Mouse (Mus musculus) common myeloid progenitor, adult 5-6 weeks (primary cell): ENCODE data around the gene Olfr1414. TPM values are rescaled to one million over a fixed set of nuclear protein-coding genes. Genes with fewer than 3 reads are reported as not detected.
A peak's percentile ranks its signal among the peaks of the same experiment; 100 is the strongest.
"Not testable (repeated sequence)": the region's sequence is repeated elsewhere in the genome, so short reads cannot be mapped to it uniquely, and the experiment has no call there.

Experiments used
- ATAC-seq: replicated peaks from 2 replicates; pipeline ENCODE4 v1.8.0; 2016; ENCODE audit warnings: low read depth, mild to moderate bottlenecking, moderate TSS enrichment, inconsistent platforms; ENCODE audit not compliant: poor library complexity, severe bottlenecking
- total RNA-seq: library from RNA; stranded (forward); fragments of 200-1000, 187-1606 nt; gene quantifications from 2 replicates; pipeline ENCODE4 v1.2.3, GENCODE M21; 2017

Olfr1414 gene
- not detected in 2 replicates for total RNA-seq

DNA sequence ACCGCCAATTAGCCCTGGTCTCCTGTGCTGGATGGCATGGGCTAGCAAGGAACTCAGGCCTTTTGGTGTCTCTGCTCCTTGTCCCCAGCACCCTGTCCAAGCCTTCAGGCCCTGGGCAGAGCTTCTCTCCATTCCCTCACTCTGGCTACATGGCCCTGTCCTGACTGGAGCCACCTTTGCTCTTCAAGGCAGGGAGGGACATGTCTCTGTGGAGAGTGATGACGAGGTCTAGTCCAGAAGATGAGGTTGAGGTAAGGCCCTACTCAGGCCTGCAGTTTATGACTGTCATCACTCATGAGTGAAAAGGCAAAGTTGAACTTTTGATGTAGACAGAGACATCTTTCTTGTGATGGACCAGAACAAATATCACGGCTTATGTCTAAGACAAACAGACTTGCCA lies at the start of gene Olfr1414:
Gene Olfr1414 (minus strand): TSS at position 101 of the 400 bp plus-strand sequence.
- ATAC-seq: no peak

DNA sequence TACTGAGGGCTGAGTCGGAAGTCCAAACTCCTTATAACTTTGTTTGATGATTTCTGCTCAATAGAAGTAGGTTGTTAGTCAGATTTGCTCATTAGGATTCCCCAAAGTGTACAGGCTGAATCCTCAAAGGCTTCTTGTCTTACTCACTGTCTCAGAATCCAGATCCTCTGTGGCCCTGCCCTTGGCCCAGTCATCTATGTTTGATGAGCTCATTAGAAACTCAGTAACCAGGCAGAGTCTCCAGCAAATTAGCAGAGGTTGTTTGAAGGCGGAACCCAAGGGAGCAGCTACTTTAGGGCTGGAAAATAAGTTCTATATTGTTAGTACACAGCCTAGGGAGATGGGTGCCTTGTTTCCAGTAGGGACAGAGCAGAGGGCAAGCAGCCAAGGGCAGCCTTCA lies 27.5 kb upstream of the Olfr1414 start:
- ATAC-seq: no peak

GRCm38 (mm10) chr1:92539071-92539470 lies 20.6 kb upstream of the Olfr1414 start:
- ATAC-seq: no peak

DNA sequence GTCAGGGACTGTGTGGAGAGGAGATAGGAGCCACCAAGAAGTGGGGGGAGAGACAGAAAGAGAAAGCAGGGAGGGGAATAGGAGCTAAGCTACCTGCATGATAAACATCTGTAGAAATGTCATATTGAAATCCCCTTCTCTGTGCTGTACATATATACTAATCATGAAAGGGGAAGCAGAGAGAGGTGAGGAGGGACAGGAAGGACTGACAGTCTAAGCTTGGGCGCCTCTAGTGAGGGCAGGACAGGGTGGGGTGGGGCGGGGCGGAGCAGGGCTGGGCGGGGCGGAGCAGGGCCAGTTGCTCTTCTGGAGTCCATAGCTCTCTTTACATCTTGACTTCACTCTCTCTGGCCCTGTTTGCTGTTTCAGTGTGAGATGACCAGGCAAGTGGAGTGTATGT lies 18.5 kb upstream of the Olfr1414 start:
- ATAC-seq: peak; percentile 74

- no peak for ATAC-seq
These were observed 5.3 kb upstream of the Olfr1414 start for GRCm38 (mm10) chr1:92523764-92524163.

DNA sequence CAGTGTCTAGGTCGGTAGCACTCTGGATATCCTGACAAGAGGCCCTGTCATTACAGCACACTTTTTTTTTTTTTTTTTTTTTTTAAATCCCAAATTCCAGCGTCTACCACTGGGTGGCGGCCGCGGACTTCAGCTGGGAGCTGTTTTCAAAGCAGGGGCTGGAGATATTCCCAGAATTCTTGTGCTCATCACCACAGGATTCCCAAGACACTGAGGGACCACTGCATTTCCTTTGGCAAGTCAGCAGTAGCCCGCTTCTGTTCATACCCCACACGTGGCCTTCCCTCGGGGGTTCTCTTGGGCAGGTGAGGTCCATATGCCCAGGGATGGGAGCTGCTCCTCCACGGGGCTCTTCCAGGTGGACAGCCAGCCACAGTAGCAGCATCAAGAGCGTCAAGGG lies 2.9 kb upstream of the Olfr1414 start:
- peak; percentile 42; the same call in 1 of the 2 replicates for ATAC-seq

DNA sequence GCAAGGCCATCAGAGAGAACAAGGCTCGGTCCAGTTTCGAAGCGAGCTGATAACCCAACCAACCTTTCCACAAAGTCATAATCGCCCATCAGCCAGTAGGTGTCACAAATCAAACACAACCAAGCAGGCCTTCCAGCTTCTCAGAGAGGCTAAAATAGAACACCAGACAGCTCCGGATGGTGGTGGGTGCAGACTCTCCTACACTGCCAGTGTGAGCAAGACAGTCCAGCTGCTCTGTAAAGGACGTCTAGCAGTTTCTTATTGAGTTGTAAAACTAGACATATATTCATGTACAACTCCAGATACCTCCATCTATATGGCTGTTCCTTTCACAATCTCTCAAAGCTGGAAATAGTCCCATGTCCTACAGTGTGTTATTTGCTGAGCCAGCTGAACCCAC lies 585 bp upstream of the Olfr1414 start:
- no peak for ATAC-seq

GRCm38 (mm10) chr1:92515390-92515789 lies 3.1 kb downstream of the Olfr1414 start:
- no peak for ATAC-seq

DNA sequence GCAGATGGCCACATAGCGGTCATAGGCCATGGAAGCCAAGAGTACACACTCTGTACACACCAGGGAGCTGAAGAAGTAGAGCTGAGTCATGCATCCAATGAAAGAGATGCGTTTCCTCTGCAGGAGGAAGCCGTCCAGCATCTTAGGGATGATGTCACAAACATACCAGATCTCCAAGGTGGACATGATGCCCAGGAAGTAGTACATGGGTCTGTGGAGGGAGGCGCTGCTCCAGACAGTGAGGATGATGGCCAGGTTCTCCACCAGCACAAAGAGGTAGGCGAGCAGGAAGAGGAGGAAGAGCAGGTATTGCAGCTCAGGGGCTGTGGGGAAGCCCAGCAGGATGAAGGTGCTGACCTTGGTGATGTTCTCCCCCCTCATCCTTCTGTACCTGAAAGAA lies 6.8 kb downstream of the Olfr1414 start:
- not testable (repeated sequence) for ATAC-seq

DNA sequence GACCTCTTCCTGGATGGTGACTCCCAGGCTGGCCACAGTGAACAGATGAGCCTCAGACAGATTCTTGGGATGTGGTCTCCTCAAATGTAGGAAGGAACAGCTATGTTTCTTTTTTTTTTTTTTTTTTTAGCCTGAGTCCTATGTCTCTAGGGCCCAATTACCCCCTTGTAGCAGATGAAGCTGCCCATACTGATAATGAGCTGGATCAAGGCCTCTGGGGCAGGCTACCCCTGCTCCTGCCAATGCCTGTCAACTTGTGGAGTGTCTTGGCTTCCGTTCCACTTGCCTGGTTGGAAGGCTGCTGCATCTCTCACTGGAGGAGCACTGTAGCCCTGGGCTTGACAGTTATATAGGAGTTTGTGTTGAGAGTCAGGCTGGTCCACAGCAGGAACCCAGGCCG lies 22.5 kb downstream of the Olfr1414 start, which contains the start of gene Olfr1415:
Gene Olfr1415 (minus strand): TSS at position 101 of the 400 bp plus-strand sequence.
- no peak for ATAC-seq

DNA sequence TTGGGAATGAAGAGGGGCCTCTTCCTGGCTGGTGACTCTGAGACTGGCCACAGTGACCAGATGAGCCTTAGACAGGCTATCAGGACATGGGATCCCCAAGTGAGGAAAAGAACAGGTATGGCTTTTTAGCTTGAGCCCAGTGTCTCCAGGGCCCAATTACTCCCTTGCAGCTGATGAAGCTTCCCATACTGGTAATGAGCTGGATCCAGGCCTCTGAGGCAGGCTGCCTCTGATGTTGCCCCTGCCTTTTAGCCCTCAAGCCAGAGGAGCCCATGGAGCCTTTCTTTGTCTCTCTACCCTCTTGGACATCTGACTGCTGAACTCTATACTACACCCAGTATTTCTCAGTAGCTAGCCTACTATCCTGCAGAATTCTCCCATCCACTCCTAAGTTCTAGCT lies 33.4 kb downstream of the Olfr1414 start, which contains the start of gene Olfr1416:
Gene Olfr1416 (minus strand): TSS at position 101 of the 400 bp plus-strand sequence.
- ATAC-seq: no peak

DNA sequence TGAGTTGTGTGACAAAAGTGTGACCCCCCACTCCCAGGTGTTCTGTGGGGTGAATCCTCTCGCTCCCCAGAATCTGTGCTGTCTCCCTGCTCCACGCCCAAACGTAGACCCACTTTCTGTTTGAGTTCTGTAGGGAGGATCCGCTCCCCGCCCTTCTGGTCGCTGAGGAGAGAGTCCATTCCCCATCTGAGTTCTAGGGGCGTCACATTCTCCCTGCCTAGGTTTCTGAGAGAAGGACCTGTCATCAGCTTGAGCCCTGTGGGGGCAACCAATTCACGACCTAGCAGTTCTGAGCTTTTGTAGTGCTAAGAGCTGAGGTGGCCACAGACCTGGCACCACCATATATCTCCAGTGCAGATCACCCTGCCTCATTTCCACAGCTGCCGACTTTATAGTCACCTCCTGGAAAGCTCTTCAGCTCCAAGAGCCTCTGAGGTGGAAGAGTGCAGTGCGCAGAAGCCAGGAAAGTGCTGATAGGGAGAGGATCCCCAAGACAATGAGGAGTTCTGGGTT lies 44.3 kb downstream of the Olfr1414 start:
- ATAC-seq: peak; percentile 66

DNA sequence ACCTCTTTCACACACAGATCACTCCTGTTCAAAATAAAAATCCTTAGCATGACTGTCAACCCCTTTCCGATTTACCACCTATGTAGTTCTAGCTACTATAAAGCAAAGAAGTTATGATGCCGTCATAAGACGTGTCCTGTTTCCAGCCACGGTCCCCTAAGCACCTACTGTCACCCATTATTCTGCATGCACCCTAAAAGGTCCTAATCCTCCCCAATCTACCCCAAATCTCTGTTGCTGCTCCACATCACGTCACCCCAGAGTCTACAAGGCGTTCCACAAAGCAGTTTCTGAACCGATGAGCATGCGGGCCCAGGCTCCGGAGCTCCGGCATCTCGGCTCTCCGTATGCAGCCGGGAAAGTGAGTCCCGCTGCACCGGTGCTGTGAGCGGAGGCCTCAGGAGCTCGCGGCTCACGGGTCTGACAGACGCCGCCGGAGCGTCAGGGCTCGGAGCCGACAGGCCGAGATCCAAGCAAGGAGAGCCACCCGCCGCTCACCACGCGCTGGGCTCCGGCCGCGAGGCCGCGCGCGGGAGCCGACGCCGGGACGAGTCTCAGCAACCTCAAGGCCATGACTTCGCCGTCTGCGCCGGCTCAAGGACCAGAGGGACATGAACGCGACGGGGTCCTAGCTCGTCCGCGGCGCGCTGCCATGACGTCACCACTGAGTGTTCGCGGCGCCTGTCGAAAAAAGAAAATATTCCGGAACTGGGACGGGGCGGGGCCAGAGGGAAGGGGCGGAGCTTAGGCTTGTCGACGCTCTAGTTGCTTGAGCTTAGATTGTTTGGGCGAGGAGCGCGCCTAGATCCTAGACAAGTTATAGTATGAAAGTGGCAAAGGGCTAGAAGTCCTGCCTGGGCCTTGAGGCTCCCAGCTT lies 45.1 kb downstream of the Olfr1414 start, which contains the start of gene Ndufa10:
Gene Ndufa10 (minus strand): TSS at position 696 of the 877 bp plus-strand sequence.
- peak; percentile 89 for ATAC-seq

GRCm38 (mm10) chr1:92468891-92469290 lies 49.6 kb downstream of the Olfr1414 start:
- no peak for ATAC-seq

DNA sequence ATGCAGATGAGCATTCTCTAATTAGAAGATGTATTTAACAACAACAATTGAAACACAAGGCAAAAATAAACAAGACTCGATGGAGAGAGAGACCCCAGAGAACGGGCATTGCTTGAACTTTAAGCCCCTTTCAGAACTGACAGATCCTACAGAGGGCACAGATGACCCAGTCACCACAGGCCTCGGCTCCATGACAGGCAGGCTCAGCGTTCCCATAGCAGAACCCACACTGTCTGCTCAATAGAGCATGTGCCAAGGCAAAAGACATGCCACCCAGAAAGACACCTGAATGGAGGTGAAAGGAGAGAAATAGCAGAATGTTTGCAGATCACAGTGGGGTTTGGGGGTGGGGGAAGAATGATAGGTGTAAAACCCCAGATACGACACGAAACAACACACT lies 60.0 kb downstream of the Olfr1414 start:
- ATAC-seq: no peak

DNA sequence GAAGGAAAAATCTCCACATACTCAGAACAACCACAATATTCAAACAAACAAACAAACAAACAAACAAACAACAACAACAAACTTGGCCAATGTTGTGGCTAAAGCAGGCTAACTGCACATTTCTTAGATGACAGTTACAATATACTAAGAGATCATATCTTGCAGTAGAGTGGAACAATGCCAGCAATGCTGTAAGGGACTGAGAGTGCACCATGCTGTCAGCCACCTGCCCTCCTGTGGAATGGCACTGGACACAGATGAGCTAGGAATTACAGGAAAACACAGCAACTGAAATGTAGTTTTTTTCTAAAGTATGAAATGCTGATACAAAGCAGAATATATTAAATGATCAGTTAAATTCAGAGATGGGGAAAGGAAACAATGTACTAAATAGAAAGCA lies 60.7 kb downstream of the Olfr1414 start:
- no peak for ATAC-seq

Other genes with a start within 250 kb of the Olfr1414 start
- 93.3 and 103 TPM in 2 replicates for gene Ndufa10, start 44.8 kb downstream of the Olfr1414 start, total RNA-seq
- not detected in 2 replicates for gene Olfr1416, start 33.5 kb downstream of the Olfr1414 start, total RNA-seq
- not detected in 2 replicates for gene Olfr1415, start 22.6 kb downstream of the Olfr1414 start, total RNA-seq
- gene Olfr1413, start 52.7 kb upstream of the Olfr1414 start, total RNA-seq: not detected in 2 replicates
- not detected in 2 replicates for gene Olfr1412, start 67.1 kb upstream of the Olfr1414 start, total RNA-seq
- not detected in 2 replicates for gene Olfr1411, start 75.8 kb upstream of the Olfr1414 start, total RNA-seq
- not detected in 2 replicates for gene Olfr1410, start 87.1 kb upstream of the Olfr1414 start, total RNA-seq
- not detected in 2 replicates for gene Olfr12, start 99.1 kb upstream of the Olfr1414 start, total RNA-seq
- gene Cops9, start 123.3 kb upstream of the Olfr1414 start, total RNA-seq: 124 and 156 TPM in 2 replicates
- gene Otos, start 130.2 kb upstream of the Olfr1414 start, total RNA-seq: 6.0 and 8.2 TPM in 2 replicates